Mouse (Mus musculus) right cerebral cortex, postnatal 14 days (tissue): ENCODE results near the gene Hsf2.
"Not testable (repeated sequence)": the region's sequence is repeated elsewhere in the genome, so short reads cannot be mapped to it uniquely, and the experiment has no call there.

Experiments used
- DNase-seq: peaks from one replicate; pipeline ENCODE4 v3.0.0; 2022

Hsf2 gene

GRCm38 (mm10) chr10:57532218-57533101, 46.3 kb downstream of the Hsf2 start, which contains the start of gene Serinc1:
TSS of gene Serinc1 (minus strand) at chr10:57532530.
- DNase-seq: peak; percentile 94

GRCm38 (mm10) chr10:57543890-57544289, 57.7 kb downstream of the Hsf2 start:
- not testable (repeated sequence) for DNase-seq

- no peak for DNase-seq
Observed at GRCm38 (mm10) chr10:57549631-57550030, 63.4 kb downstream of the Hsf2 start.

GRCm38 (mm10) chr10:57553719-57554118, 67.5 kb downstream of the Hsf2 start:
- no peak for DNase-seq

- DNase-seq: no peak
Observed at GRCm38 (mm10) chr10:57557597-57557996, 71.4 kb downstream of the Hsf2 start.
